Mouse (Mus musculus) hindbrain, postnatal 0 days (tissue): ENCODE measurements at regions not wholly inside any gene's neighbourhood (a gene's known extent, or its start where the extent isn't known, plus 50 kb on each side); places are given as distances from the start of the nearest gene placed in this dataset.
A peak's percentile ranks its signal among the peaks of the same experiment; 100 is the strongest.

ENCODE experiments used
- ATAC-seq: fragments of 200-750 bp; cut with Nextera tagmentation; 2 replicates; pipeline ENCODE4 v1.8.0; 2017; ENCODE audit warnings: mild to moderate bottlenecking, moderate TSS enrichment, moderate library complexity
- DNase-seq: peaks from one replicate; pipeline ENCODE4 v3.0.0-alpha.2; 2015; ENCODE audit warnings: low spot score
- H3K27ac ChIP-seq: fragments of 300-500 bp; sonication (generic); 2 replicates; pipeline ENCODE4 v1.5.1; 2014; ENCODE audit warnings: mild to moderate bottlenecking
- H3K27me3 ChIP-seq: fragments of 300-500 bp; sonication (generic); 2 replicates; pipeline ENCODE4 v1.6.1; 2014; ENCODE audit warnings: low read length, mixed read lengths; ENCODE audit not compliant: insufficient read depth
- H3K36me3 ChIP-seq: fragments of 300-500 bp; sonication (generic); 2 replicates; pipeline ENCODE4 v1.6.1; 2014; ENCODE audit warnings: low read length, mixed read lengths; ENCODE audit not compliant: insufficient read depth
- H3K4me1 ChIP-seq: fragments of 300-500 bp; sonication (generic); 2 replicates; pipeline ENCODE4 v1.6.1; 2014; ENCODE audit warnings: antibody characterized with exemption, low read length, mixed read lengths; ENCODE audit not compliant: insufficient read depth
- H3K4me2 ChIP-seq: fragments of 300-500 bp; sonication (generic); 2 replicates; pipeline ENCODE4 v1.6.1; 2014; ENCODE audit warnings: low read depth, mild to moderate bottlenecking, low read length, moderate library complexity, mixed read lengths
- H3K4me3 ChIP-seq: fragments of 300-500 bp; sonication (generic); 2 replicates; pipeline ENCODE4 v1.5.1; 2014; ENCODE audit warnings: low read length
- H3K9ac ChIP-seq: fragments of 300-500 bp; sonication (generic); replicated peaks from 2 replicates; pipeline ENCODE4 v1.6.1; 2014; ENCODE audit warnings: mild to moderate bottlenecking, low read length, moderate library complexity, mixed read lengths
- H3K9me3 ChIP-seq: fragments of 300-500 bp; sonication (generic); 2 replicates; pipeline ENCODE4 v1.6.1; 2016; ENCODE audit warnings: low read length, mixed read lengths
- CTCF ChIP-seq: IDR thresholded peaks from 2 replicates; pipeline ENCODE4 v1.5.1; 2016; ENCODE audit warnings: antibody characterized with exemption, control low read depth, low read depth
- WGBS: fragments of 180-500 bp; shearing (Covaris S2); extraction: QIAGEN DNeasy Blood & Tissue Kit; methylation state at CpG from one replicate; pipeline ENCODE4 v1.1.7; 2014; 5-methylcytosine and 5-hydroxymethylcytosine counted together

GRCm38 (mm10) chr7:65244936-65245335 lies 88.6 kb upstream of the Fam189a1 start:
- no peaks in the 10 kb centered on the region for H3K9me3 ChIP-seq
- H3K4me3 ChIP-seq, result no peak overlapping the region
- H3K36me3 ChIP-seq, result no peaks in the 10 kb centered on the region
- 96% methylated on average over 4 of the region's 4 CpGs for WGBS
- ATAC-seq, result no peak
- no peak overlapping the region for H3K27ac ChIP-seq
- no peak overlapping the region for H3K9ac ChIP-seq
- no peaks in the 10 kb centered on the region for H3K27me3 ChIP-seq
- H3K4me2 ChIP-seq, result no peak overlapping the region
- no peaks in the 10 kb centered on the region for H3K4me1 ChIP-seq
- no peak for TF ChIP-seq CTCF
- DNase-seq, result no peak

GRCm38 (mm10) chr7:65241208-65241607 lies 84.8 kb upstream of the Fam189a1 start:
- DNase-seq, result no peak
- H3K4me3 ChIP-seq, result no peak overlapping the region
- no peak overlapping the region for H3K27ac ChIP-seq
- no peak for ATAC-seq
- no peaks in the 10 kb centered on the region for H3K9me3 ChIP-seq
- H3K4me2 ChIP-seq, result no peak overlapping the region
- WGBS, result 16% methylated on average over 8 of the region's 8 CpGs
- H3K27me3 ChIP-seq, result no peaks in the 10 kb centered on the region
- H3K9ac ChIP-seq, result no peak overlapping the region
- no peaks in the 10 kb centered on the region for H3K36me3 ChIP-seq
- H3K4me1 ChIP-seq, result no peaks in the 10 kb centered on the region
- no peak for TF ChIP-seq CTCF

GRCm38 (mm10) chr7:65235701-65236100 lies 79.3 kb upstream of the Fam189a1 start:
- no peaks in the 10 kb centered on the region for H3K4me1 ChIP-seq
- 90% methylated on average over 3 of the region's 3 CpGs for WGBS
- H3K9ac ChIP-seq, result no peak overlapping the region
- TF ChIP-seq CTCF, result no peak
- ATAC-seq, result no peak
- H3K4me3 ChIP-seq, result no peak overlapping the region
- H3K9me3 ChIP-seq, result no peaks in the 10 kb centered on the region
- no peak for DNase-seq
- no peak overlapping the region for H3K27ac ChIP-seq
- no peaks in the 10 kb centered on the region for H3K36me3 ChIP-seq
- no peaks in the 10 kb centered on the region for H3K27me3 ChIP-seq
- no peak overlapping the region for H3K4me2 ChIP-seq

- Histone ChIP-seq H3K9me3 (no peaks in the 10 kb centered on the region), H3K4me2 (no peak overlapping the region), H3K27ac (no peak overlapping the region), H3K9ac (no peak overlapping the region), H3K4me3 (no peak overlapping the region), H3K27me3 (no peaks in the 10 kb centered on the region), H3K4me1 (no peaks in the 10 kb centered on the region), H3K36me3 (no peaks in the 10 kb centered on the region)
- no peak for TF ChIP-seq CTCF
- DNase-seq (no peak), ATAC-seq (no peak)
- 44% methylated on average over 4 of the region's 4 CpGs for WGBS
Observed at GRCm38 (mm10) chr7:65233681-65234080, 77.3 kb upstream of the Fam189a1 start.

- no peaks in the 10 kb centered on the region for H3K36me3 ChIP-seq
- TF ChIP-seq CTCF, result no peak
- ATAC-seq, result no peak
- H3K9ac ChIP-seq, result no peak overlapping the region
- no peaks in the 10 kb centered on the region for H3K9me3 ChIP-seq
- H3K4me2 ChIP-seq, result no peak overlapping the region
- no peak for DNase-seq
- WGBS, result 69% methylated on average over 5 of the region's 5 CpGs
- H3K4me3 ChIP-seq, result no peak overlapping the region
- no peaks in the 10 kb centered on the region for H3K4me1 ChIP-seq
- H3K27ac ChIP-seq, result no peak overlapping the region
- no peaks in the 10 kb centered on the region for H3K27me3 ChIP-seq
Observed at GRCm38 (mm10) chr7:65229306-65229705, 72.9 kb upstream of the Fam189a1 start.

GRCm38 (mm10) chr7:65226218-65226617 lies 69.8 kb upstream of the Fam189a1 start:
- Histone ChIP-seq H3K4me3 (no peak overlapping the region), H3K9me3 (no peaks in the 10 kb centered on the region), H3K27me3 (no peaks in the 10 kb centered on the region), H3K27ac (no peak overlapping the region), H3K4me1 (no peaks in the 10 kb centered on the region), H3K9ac (no peak overlapping the region), H3K4me2 (no peak overlapping the region), H3K36me3 (no peaks in the 10 kb centered on the region)
- TF ChIP-seq CTCF, result no peak
- WGBS, result 73% methylated on average over 4 of the region's 4 CpGs
- ATAC-seq, result no peak
- DNase-seq, result no peak

GRCm38 (mm10) chr7:65213216-65213925 lies 57.0 kb upstream of the Fam189a1 start:
- no peak overlapping the region for H3K9ac ChIP-seq
- ATAC-seq (0 out of 2 replicates have a peak, but pooled peaks have one; percentile 27), DNase-seq (peak; percentile 14)
- no peak overlapping the region for H3K4me2 ChIP-seq
- 85% methylated on average over 14 of the region's 14 CpGs for WGBS
- no peaks in the 10 kb centered on the region for H3K9me3 ChIP-seq
- H3K27ac ChIP-seq, result no peak overlapping the region
- H3K27me3 ChIP-seq, result no peaks in the 10 kb centered on the region
- no peaks in the 10 kb centered on the region for H3K4me1 ChIP-seq
- no peaks in the 10 kb centered on the region for H3K36me3 ChIP-seq
- TF ChIP-seq CTCF, result peak; percentile 50
- no peak overlapping the region for H3K4me3 ChIP-seq
